14 mouse cellular contexts compared by ENCODE assay signal in the genomic region with DNA sequence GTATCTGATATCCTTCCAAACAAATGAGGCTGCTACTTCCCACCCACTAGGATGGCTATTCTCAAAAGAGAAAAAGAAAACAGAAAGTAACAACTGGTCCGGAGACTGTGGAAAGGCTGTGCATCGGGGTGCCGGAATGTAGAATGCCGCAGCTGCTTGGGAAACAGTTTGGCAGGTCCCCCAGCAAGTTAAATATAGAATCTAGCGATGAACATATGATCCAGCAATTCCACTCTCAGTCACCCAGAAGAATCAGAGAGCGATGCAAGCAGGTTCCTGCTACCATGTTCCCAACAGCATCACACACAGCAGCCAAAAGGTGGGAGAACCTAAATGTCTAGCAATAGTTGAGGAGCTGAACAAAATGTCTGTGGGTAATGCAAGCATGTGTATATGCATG.
A peak's percentile ranks its signal among the peaks of the same experiment; 100 is the strongest.
DNase-seq lines count a peak whose midpoint lies in the region; ATAC-seq and TF ChIP-seq lines count a peak whose summit lies in the region.
"Had no signal": no experiment of that assay in that cellular context is flagged by ENCODE, and none has a peak within 500 bp of the region (broad histone marks: within the 10 kb centered on the region; RNA-seq: fewer than 3 reads in every experiment).

No protein-coding gene starts in this region.

- no peaks in the 10 kb centered on the region for H3K9me3 ChIP-seq in liver, embryonic 11.5 days (ENCODE audit: control insufficient read depth, low read length)
- H3K9me3 ChIP-seq in hindbrain, embryonic 14.5 days (ENCODE audit: control insufficient read depth, low read length) = no peaks in the 10 kb centered on the region
- H3K9me3 ChIP-seq: embryonic facial prominence, embryonic 12.5 days; midbrain, embryonic 15.5 days had no signal

- intact Hi-C loops in left cerebral cortex, postnatal 36 days (cut with DNase I) = no loop called here

- H3K4me1 ChIP-seq in liver, embryonic 11.5 days (replicated peaks; ENCODE audit: control insufficient read depth, insufficient read depth, low read length) = no peaks in the 10 kb centered on the region
- H3K4me1 ChIP-seq in hindbrain, embryonic 14.5 days (replicated peaks; ENCODE audit: control insufficient read depth, insufficient read depth, low read length) = peaks cover 7% of the 10 kb centered on the region; the same call in 1 of the 2 replicates

- no peaks in the 10 kb centered on the region for H3K36me3 ChIP-seq in liver, embryonic 11.5 days (ENCODE audit: control insufficient read depth, insufficient read depth, low read length)
- H3K36me3 ChIP-seq in hindbrain, embryonic 14.5 days (replicated peaks; ENCODE audit: control insufficient read depth, insufficient read depth) = no peaks in the 10 kb centered on the region
- H3K36me3 ChIP-seq: embryonic facial prominence, embryonic 12.5 days; midbrain, embryonic 15.5 days had no signal

- peak overlapping the region; percentile 55; the same call in 1 of the 2 replicates for H3K27ac ChIP-seq in layer of hippocampus, adult 2 months
- no peak overlapping the region for H3K27ac ChIP-seq in liver, embryonic 11.5 days (ENCODE audit: low read depth, low read length)
- no peak overlapping the region for H3K27ac ChIP-seq in hindbrain, embryonic 14.5 days
- H3K27ac ChIP-seq: midbrain, embryonic 15.5 days had no signal

- TF ChIP-seq CTCF in layer of hippocampus, adult 2 months (conservative IDR thresholded peaks at IDR 0.05) = no peak

- no peaks in the 10 kb centered on the region for H3K27me3 ChIP-seq in liver, embryonic 11.5 days (replicated peaks; ENCODE audit: control insufficient read depth, insufficient read depth, low read length)
- H3K27me3 ChIP-seq in hindbrain, embryonic 14.5 days (ENCODE audit: control insufficient read depth, insufficient read depth, low read length) = no peaks in the 10 kb centered on the region
- H3K27me3 ChIP-seq: embryonic facial prominence, embryonic 12.5 days; midbrain, embryonic 15.5 days had no signal

- no peak overlapping the region for H3K9ac ChIP-seq in liver, embryonic 11.5 days (ENCODE audit: low read depth, low read length)
- no peak overlapping the region for H3K9ac ChIP-seq in hindbrain, embryonic 14.5 days
- H3K9ac ChIP-seq: embryonic facial prominence, embryonic 12.5 days; lung, embryonic 14.5 days; midbrain, embryonic 15.5 days had no signal

- H3K4me3 ChIP-seq in layer of hippocampus, adult 2 months = no peak overlapping the region
- no peak overlapping the region for H3K4me3 ChIP-seq in liver, embryonic 11.5 days (ENCODE audit: low read depth, low read length)
- no peak overlapping the region for H3K4me3 ChIP-seq in hindbrain, embryonic 14.5 days (replicated peaks; ENCODE audit: low read length)
- H3K4me3 ChIP-seq: embryonic facial prominence, embryonic 12.5 days; midbrain, embryonic 15.5 days had no signal

- H3K4me2 ChIP-seq in liver, embryonic 11.5 days = no peak overlapping the region
- no peak overlapping the region for H3K4me2 ChIP-seq in hindbrain, embryonic 14.5 days (replicated peaks)
- H3K4me2 ChIP-seq: embryonic facial prominence, embryonic 12.5 days; lung, embryonic 14.5 days; midbrain, embryonic 15.5 days had no signal

- ATAC-seq in liver, embryonic 11.5 days (replicated peaks; ENCODE audit: low FRiP score) = no peak
- ATAC-seq in hindbrain, embryonic 14.5 days (ENCODE audit: low FRiP score) = no peak
- ATAC-seq: midbrain, embryonic 15.5 days had no signal

- WGBS in liver, embryonic 11.5 days = 80% methylated on average over 6 of the region's 6 CpGs
- WGBS in hindbrain, embryonic 14.5 days = 91% methylated on average over 6 of the region's 6 CpGs

- DNase-seq in layer of hippocampus, adult 2 months (ENCODE audit: low spot score in 2 of 2) = peak; percentile 36 to 41
- DNase-seq in layer of hippocampus, adult 9-10 months (ENCODE audit: low spot score) = no peak
- DNase-seq in brain, adult 2 months (ENCODE audit: low read depth, low spot score) = peak; percentile 84
- peak; percentile 26 to 31 for DNase-seq in heart, adult 18-20 months
- DNase-seq in left cerebral cortex, postnatal 36 days (ENCODE audit: low spot score in 2 of 2) = peak; percentile 37 to 44
- DNase-seq in liver, embryonic 11.5 days (ENCODE audit: low spot score) = no peak
- DNase-seq in hindbrain, embryonic 14.5 days (ENCODE audit: low spot score) = no peak
- no peak for DNase-seq in kidney, postnatal 36 days
- DNase-seq: adrenal gland, adult 8-10 months; cerebellum, adult 2 months; lung, embryonic 14.5 days; thymus, postnatal 14 days had no signal

Comparison
In these comparisons a context has a peak if more than half of its experiments do, and no peak if none do; other contexts are left out.
1. DNase-seq: peak in layer of hippocampus, adult 2 months (2 of 2), brain, adult 2 months (single experiment), heart, adult 18-20 months (2 of 2) and left cerebral cortex, postnatal 36 days (2 of 2); none in layer of hippocampus, adult 9-10 months (single experiment), liver, embryonic 11.5 days (single experiment), hindbrain, embryonic 14.5 days (single experiment) and kidney, postnatal 36 days (0 of 2).